Mouse (Mus musculus): ENCODE measurements around the gene Cntn5. TPM values are rescaled to one million over a fixed set of nuclear protein-coding genes. Genes with fewer than 3 reads are reported as not detected.
A peak's percentile ranks its signal among the peaks of the same experiment; 100 is the strongest.

Gene Cntn5
- total RNA-seq, 2 experiments from 2014 or later, result 20.8 to 21.4 TPM

DNA sequence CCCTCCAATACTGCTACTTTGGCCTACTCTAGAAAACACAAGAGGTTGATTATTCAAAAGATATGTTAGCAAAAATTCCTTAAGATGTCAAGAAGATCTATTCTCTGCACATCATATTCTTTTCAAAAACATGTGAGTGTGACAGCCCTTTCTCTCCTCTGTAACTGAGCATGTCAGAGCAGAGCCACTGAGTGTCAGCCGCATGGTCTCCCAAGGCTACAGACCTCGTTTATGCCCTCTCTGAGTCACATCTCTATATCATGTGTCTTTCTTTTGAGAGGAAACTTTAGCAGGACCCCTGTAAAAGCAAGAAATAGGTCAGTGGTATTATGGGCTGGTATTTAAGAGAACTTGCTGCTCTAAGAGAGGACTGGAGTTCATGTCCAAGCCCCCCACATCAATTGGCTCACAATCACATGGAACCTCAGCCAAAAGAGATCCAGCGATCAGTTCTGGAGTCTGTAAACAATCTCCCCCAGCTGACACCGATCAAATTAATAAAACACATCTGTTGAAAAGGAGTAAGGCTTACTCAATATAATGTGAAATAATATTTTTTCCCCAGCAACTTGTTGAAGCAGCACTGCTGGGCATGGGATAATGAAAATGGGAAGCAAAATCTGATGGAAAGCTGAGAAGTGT, 433.0 kb downstream of the Cntn5 start:
- no peak for DNase-seq (ENCODE audit: low spot score in 2 of 2)
- intact Hi-C loops (cut with DNase I), result no loop called here

DNA sequence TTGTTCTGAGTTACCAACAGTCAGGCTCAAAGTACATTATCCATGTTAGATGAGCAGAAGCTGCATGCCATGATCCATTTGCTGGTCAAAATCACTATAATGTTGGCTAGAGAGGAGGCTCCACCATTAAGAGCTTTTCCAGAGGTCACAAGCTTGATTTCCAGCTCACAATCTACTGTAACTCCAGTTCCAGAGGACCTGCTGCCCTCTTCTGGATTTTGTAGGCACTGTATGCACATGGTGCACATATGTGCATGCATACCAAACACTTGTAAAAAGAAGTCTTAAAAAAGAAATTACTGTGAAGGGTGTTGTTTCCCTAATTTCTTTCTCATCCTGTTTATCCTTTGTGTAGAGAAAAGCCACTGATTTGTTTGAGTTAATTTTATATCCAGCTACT, 439.8 kb downstream of the Cntn5 start:
- DNase-seq (ENCODE audit: low spot score in 2 of 2), result no peak
- intact Hi-C loops (cut with DNase I), result no loop called here

DNA sequence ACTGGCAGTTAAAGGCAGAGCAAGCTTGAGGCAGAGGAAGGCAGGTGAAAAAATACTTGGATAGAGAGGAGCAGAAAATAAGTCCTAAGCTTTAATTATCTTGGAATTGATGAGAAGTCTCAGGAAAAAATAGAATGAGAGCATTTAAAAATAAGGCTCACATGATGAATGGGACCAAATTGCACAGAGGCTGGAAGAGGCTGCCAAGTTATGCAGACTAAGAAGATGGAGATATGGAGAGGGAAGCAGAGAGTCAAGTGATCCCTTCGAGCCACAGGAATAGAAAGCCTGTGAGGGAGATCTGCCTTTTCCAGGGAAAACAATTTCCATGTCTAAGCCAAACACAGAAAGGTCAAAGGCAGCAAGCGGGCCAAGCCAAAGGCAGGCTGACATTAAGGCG, 446.7 kb downstream of the Cntn5 start:
- intact Hi-C loops (cut with DNase I), result no loop called here
- peak in 1 of 2 experiments; percentile 63 for DNase-seq (ENCODE audit: low spot score in 2 of 2)

DNA sequence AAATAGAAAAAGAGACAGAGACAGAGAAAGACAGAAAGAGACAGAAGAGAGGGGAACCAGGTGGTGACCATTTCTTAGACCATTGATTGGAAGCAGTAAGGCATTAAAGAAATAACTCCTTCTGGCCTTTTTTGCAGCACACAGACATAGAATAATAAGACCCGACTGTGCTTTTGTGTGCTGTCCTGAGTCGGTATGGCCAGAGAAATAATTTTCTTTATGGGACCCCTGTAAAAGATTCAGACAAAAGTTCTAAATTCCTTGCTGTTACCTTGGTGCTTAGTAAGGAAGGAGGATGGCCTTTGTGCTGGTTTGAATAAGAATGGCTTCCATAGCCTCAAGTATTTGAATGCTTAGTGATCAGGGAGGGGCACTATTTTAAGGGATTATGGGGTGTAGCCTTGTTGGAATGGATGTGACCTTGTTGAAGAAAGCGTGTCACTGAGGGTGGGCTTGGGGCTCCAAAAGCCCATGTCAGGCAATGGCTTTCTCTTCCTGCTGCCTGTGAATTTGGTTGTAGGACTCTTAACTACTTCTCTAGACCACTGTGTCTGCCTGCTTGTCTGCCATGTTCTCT, 455.5 kb downstream of the Cntn5 start:
- intact Hi-C loops (cut with DNase I), result no loop called here
- DNase-seq (ENCODE audit: low spot score in 2 of 2), result no peak

DNA sequence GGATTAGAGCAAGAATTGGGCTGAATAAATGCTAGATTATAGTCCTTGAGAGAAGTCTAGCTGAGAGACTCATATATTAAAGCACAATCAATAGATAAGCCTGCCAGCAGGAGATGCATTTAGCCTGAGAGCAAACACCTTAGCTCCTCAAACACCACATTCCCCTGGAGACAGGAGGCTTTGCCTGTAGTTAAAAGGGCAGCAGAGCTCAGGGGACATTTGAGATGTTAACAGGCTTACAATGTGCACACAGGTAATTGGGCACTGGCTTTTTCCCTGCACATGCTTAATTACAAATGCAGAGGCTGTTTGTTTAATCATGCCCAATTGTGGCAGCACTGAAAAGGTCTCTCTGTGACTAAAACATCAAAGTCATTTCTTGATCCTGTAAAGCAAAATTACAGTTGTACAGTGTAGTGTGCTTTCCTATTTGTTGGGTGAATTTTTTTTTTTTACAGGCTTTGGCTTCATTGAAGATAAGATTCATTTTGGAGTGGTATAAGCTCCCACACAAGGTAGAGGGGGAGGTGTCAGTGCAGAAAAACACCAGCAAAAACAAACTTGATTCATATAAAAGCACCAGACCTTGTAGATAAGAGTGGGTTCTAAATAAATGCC, 457.2 kb downstream of the Cntn5 start:
- intact Hi-C loops (cut with DNase I), result no loop called here
- DNase-seq (ENCODE audit: low spot score in 2 of 2), result no peak

DNA sequence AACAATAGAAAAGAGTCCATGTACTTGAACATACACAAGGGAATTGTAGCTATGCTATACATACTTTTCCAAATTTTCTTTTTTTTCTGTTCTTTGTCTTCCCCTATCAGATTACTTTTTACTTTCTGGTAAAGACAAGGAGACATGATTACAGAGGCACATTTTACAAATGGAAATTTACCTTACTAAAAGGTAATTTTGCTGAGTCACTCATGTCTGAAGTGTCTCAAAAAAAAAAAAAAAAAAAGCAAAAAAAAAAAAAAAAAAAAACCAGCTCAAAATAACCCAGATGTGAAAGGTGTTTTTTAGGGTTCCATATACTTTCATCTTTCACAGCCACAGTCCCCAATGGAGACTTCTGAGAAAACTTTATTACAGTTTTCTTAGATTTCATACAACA, 492.5 kb downstream of the Cntn5 start:
- no peak for DNase-seq (ENCODE audit: low spot score in 2 of 2)
- intact Hi-C loops (cut with DNase I), result no loop called here

DNA sequence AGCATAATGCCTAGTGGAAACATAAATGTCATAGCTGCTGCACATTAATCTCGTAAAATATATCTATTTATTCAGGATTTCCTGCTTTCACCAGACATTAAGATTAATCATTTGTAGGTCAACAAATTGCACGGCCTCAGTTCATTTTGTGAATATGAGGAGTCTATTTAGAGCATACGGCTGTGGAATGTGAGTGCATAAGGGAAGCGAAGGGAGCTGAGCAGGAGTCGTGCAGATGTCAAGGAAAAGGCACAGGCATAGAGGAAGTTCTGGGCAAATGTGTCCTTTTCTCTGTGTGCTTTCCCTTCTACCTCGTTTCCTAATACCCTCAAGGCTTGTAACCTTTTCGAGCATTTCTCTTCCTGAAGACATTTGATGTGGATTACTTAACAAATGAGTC, 504.5 kb downstream of the Cntn5 start:
- intact Hi-C loops (cut with DNase I), result no loop called here
- no peak for DNase-seq (ENCODE audit: low spot score in 2 of 2)

DNA sequence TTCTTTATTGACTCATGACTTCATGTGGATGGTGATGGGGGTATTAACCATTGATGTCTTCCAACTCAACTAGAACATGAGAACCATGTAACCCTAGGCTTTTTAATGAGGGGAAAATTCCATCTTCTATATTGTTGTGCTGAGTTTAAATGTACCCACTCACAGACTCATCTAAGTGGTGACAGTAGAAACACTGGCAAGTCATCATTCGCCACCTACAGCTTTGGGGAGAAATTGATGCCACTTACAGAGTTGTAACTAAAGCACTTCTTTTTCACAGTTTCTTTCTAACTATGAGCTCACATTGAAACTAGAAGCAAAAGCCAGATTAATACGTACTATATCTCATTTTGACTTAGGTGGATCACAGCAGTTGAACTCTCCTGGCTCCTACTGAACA, 514.7 kb downstream of the Cntn5 start:
- peak in 1 of 2 experiments; percentile 37 for DNase-seq (ENCODE audit: low spot score in 2 of 2)
- intact Hi-C loops (cut with DNase I), result no loop called here

DNA sequence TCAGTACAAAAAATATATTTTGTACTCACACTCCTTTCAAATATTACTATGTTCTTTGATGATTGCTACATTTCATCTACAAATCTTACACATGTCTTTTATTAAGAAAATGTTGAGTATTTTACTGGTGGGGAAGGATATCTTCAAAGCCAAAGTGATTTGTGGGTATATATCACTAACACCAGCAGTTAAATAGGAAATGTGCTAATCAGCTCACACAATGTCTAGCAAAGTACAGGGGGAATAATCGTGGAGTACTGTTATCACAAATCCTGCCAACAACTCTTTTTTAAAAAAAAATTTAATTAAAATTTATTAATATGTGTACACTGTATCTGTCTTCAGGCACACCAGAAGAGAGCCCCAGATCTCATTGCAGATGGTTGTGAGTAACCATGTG, 520.1 kb downstream of the Cntn5 start:
- no peak for DNase-seq (ENCODE audit: low spot score in 2 of 2)
- intact Hi-C loops (cut with DNase I), result no loop called here

DNA sequence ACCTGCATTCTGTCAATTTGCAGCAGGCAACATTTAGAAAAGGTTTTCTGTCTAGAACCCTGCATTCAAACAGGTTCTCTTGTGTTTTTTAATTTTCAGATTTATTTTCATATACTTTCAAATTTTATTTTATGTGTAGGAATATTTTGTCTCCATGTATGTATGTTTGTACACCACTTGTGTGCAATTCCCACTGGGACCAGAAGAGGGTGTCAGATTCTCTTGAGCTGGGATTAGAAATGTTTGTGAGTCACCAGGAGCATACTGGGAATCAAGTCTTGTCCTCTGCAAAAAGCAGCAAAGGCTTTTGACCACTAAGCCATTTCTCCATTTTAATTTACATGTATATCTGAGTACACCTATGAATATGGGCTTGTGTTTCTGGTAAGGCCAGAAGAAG, 521.4 kb downstream of the Cntn5 start:
- DNase-seq (ENCODE audit: low spot score in 2 of 2), result no peak
- intact Hi-C loops (cut with DNase I), result no loop called here

DNA sequence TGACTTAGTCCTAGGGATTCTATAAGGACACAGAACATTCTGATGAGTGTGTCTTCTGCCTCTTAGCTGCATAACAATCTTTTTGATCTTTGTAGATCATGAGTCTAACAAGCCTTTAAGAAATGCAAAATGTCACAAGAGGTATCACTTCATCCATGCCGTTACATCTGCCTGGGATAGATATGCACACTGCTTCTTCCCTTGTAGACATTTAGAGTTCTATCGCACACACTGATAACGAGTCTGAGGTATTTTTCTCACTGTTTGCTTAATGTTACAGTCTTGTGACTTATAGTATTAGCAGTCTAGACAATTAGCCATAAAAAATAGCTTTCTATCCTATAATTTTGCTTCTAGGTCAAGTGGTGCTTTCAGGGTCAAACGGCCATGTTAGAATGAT, 522.9 kb downstream of the Cntn5 start:
- DNase-seq (ENCODE audit: low spot score in 2 of 2), result no peak

DNA sequence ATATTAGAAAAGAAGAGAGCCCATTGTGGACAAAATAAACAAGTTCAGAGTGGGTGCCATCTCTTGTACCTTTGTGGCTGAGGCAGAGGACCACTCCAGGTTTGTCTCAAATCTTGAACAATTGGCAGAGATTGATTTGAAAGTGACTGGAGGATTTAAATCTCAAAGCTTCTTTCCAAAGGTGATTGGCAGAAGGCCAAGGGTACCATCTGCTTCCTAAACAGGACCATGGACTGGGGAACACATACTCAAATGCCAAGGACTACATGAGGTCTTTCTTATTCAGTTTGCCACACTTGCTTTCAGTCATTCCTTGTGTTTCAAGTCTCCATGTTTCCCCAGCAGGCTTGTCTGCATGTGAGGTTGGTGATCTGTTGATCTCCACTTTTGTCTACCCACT, 528.3 kb downstream of the Cntn5 start:
- no peak for DNase-seq (ENCODE audit: low spot score in 2 of 2)

More for the DNA sequence above, 522.9 kb downstream of the Cntn5 start:
- intact Hi-C loops (cut with DNase I), result no loop called here

DNA sequence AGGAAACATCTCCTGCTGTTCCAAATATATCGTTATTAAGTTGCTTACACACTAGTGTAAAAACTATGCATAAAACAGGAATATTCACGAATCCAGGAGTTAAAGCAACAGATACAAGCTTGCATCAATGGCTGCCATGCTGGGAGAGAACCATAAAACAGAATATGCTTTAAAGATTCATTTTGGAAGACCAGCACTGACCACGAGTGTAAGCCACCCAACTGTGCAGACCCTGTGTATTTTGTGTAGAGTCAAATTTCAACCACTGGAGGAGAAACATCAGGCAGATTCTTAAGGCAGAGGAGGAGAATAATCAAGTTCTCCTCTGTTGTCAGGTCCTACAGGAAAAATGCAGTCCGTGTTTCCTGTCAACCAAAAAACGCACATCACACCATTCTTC, 535.6 kb downstream of the Cntn5 start:
- intact Hi-C loops (cut with DNase I), result no loop called here
- no peak for DNase-seq (ENCODE audit: low spot score in 2 of 2)

More for the DNA sequence above, 528.3 kb downstream of the Cntn5 start:
- intact Hi-C loops (cut with DNase I), result no loop called here

DNA sequence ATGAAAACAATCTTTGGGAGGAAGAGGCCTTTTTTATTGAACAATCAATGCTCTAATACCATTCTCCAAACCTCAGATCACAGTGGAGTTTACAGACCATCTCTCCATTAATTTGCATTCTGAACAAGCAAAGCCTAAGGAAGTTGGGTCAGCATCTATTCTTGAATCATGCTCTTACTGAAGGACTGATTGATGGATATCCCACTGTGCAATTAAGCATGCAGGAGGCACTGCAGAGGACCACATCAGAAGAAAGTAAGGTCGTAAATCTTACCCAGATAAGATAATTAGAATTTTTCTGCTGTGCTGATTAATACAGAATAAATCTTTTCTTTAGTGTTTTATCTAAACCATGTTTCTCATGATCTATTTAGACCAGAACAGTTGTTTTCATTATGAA, 536.2 kb downstream of the Cntn5 start:
- intact Hi-C loops (cut with DNase I), result no loop called here
- no peak for DNase-seq (ENCODE audit: low spot score in 2 of 2)

DNA sequence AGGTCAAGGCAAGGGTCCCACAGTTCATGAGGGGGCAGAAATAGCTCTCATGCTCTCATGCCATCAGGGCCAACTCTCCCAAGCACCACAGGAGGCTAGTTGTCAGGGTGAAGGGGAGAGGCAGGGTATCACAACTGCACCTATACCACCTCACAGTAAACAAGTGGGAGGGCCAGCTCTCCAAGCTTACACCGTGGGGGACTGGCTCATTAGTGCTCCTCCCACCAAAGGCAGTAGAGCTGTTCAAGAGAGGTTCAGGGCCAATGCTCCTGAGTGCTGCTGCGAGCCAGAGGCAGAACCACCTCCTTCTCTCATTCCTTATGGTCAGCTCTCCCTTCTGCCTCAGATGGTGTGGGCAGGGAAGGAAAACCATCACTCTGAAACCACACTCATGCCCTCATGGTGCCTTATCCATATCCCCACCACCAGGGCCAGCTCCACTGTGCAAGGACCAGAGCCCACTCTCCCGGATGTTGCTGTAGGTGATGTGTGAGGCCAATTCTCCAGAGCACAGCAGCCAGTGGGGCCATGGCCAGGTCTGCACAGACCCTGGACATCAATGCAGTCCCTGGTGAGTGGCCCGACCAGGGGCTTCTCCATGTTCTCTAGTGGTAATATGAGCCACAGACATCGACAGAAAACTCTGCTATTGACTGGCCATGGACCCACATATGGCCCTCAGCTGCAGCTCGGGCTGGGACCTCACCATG, 538.2 kb downstream of the Cntn5 start:
- no peak for DNase-seq (ENCODE audit: low spot score in 2 of 2)
- intact Hi-C loops (cut with DNase I), result no loop called here

DNA sequence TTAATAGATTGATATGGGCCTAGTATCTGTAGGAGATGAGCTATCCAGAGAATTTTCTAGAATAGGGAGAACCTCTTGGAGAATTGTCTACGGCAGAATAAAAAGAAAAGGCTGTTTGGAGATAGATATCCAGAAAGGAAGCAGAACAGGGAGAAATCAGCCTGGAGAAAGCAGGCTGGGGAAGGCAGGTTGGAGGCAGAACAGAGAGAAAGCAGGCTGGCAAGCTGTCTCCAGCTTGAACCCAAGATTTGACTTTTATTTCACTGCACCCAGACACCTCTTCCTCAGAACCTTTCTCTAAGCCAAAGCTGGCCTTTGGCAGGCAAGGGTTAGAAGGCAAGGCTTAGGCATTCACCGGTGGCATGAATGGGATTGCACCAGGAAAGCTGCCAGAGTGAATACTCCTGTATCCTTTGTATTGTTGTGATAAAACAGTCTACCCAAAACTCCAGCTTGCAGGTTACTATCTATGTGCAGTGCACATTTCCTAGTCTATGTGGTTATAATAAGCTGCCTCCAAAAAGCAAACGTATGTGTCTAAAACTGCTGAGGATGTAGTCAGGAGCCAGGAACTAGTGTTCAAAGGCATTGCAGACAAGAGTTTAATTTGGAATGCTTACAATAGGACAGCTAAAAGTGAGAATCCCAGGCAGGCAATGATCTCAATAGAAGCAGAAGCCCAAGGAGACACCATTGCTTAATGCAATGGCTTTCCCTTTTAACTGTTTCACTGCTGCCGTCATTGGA, 553.5 kb downstream of the Cntn5 start:
- DNase-seq (ENCODE audit: low spot score in 2 of 2), result peak in 1 of 2 experiments; percentile 57

DNA sequence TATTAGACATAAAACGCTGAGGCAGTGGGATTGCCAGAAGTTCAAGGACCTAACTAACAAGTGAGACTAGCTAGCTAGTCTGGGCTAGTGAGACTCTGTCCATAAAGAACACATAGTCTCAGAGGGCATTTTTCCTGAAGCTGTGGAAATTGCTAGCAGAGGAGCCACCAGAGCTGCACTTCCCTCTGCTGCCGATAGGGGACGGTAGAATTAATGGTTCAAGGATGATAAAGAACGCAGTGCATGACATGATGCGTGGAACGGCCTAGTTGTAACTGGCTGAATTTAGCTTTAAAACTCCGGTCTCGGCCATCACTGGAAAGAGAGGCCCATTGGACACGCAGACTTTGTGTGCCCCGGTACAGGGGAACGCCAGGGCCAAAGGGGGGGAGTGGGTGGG, 555.8 kb downstream of the Cntn5 start:
- no peak for DNase-seq (ENCODE audit: low spot score in 2 of 2)

More for the DNA sequence above, 553.5 kb downstream of the Cntn5 start:
- intact Hi-C loops (cut with DNase I), result no loop called here

DNA sequence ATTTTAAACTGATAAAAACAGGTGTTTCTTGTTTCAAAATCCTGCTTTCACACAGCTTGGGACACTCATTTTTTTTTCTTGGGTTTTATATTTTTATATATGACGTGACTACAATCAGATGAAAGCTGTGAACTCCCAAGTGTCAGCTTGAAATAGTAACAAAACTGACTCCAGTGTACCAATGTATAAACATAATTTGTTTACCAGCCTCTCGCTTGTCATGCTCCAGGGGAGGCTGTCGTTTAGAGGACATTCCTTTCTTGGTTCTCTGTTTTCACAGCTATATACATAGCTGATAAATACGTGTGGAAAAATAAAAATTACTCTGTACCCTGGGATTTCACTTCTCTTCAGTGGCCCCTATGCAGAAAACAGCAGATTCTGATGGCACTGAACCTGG, 556.4 kb downstream of the Cntn5 start:
- no peak for DNase-seq (ENCODE audit: low spot score in 2 of 2)
- intact Hi-C loops (cut with DNase I), result no loop called here

More for the DNA sequence above, 555.8 kb downstream of the Cntn5 start:
- intact Hi-C loops (cut with DNase I), result no loop called here

DNA sequence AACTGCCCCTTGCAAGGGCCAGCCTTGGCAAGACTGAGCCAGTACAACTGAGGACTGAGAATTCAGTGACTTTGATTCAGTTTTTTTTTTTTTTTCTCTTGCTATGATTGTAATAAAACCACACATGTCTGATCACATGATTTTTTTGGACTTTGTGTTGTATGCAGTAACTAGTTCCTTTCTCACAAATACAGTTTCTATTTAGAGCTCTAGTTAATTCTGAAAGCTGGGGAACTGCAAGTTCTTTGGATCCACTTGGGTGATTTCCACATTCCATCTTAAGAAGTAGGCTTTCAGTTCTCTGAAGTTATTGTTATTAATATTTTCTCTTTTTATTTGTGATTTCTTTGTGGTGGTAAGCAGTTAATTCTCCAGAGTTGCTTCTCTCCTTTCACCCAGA, 563.8 kb downstream of the Cntn5 start:
- intact Hi-C loops (cut with DNase I), result no loop called here
- no peak for DNase-seq (ENCODE audit: low spot score in 2 of 2)

DNA sequence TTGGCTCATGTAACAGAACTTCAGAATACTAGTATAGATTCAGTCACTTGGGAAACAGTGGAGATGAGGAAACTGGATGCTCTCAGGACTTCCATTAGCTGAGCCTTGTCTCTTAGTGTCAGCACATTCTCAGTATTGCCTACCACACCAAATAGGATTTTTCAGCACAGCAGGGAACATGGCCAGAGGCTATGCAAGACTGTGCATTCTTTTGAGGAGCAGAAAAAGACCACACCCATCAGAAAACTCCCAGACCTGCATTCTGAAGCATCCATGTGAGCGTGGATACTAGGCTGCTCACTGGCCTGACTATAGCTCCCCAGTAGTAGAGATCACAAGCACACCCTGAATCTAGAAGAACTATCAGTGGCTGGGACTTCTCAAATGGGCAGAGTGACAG, 564.9 kb downstream of the Cntn5 start:
- intact Hi-C loops (cut with DNase I), result no loop called here
- DNase-seq (ENCODE audit: low spot score in 2 of 2), result no peak

Measured in left cerebral cortex, postnatal 25 days (tissue).